Mouse (Mus musculus): Measurements from ENCODE around the gene Rgs19. TPM values are rescaled to one million over a fixed set of nuclear protein-coding genes. Genes with fewer than 3 reads are reported as not detected.
A peak's percentile ranks its signal among the peaks of the same experiment; 100 is the strongest.

Rgs19 gene
- polyA plus RNA-seq, 1 experiment from 2014 or later: 32.7 TPM

DNA sequence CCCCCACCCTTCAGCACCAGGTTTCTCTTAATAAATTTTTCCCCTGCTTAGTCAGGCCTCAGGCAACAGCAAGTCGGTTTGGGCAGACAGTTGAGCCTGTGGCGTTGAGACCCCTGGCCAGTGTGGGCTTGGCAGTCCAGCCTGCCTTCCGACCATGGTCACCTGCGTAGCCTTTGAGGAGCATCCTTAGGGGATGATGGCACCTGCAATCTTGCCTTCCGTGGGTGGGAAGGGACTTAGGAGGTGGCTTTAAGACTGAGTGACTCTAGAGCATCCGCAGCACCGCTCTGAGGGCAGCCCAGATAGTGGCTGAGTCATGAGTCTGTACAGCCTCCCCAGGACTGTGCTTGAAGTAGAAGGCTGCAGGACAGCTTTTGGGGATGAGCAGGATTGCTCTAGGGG is 13.1 kb downstream of the Rgs19 start:
- ATAC-seq: no peak
- H3K27ac ChIP-seq (ENCODE audit: low read length): no peak overlapping the region

DNA sequence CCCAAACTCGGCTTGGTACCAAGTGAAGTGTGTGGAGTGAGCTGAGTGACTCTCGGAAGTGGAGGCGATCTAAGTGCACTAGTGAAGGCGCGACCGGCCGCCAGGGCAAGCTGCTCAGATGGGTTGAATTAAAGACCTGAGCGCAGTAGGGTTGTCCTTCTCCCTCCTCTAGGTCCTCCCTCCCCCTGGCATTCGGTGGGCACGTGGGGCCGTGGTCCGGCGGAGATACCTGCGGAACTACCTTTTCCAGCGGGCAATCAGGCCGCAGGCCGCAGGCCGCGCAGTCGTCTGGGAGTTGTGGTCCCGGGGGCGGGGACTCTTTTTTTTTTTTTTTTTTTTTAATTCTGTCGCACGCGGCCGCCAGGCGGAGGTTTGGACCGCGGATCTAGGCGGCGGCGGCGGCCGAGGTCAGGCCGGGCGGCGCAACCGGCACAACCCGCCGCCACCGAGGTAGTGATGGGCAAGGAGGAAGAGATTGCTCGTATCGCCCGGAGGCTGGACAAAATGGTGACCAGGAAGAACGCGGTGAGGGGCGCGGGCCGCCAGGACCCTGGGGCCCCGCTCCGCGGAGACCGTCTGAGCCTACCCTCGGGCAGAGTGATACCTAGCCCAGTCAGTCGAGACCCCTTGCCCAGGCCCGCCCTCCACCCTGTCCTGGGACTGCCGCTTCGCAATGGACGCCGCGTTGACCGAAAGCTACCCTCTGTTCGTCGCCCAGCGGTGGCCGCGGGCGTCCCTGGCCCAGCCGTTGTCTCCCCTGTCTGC is 13.6 kb downstream of the Rgs19 start, which contains the start of gene Tcea2:
TSS of gene Tcea2 (plus strand) at position 360 of the 765 bp plus-strand sequence.
- TF ChIP-seq CTCF (IDR thresholded peaks at IDR 0.05) (peak; percentile 36), EP300 (IDR thresholded peaks at IDR 0.05) (no peak)
- peaks cover 5% of the 10 kb centered on the region; the same call in 1 of the 2 replicates for H3K4me1 ChIP-seq (ENCODE audit: insufficient read depth, low read depth, low read length)
- H3K9me3 ChIP-seq (ENCODE audit: low read length): no peaks in the 10 kb centered on the region
- peak; percentile 82 for DNase-seq (ENCODE audit: low spot score)
- peak within 1 kb of the TSS; percentile 98 for H3K4me2 ChIP-seq (replicated peaks; ENCODE audit: low read depth, low read length)
- WGBS: under 1% methylated on average over 53 of the region's 69 CpGs
- H3K36me3 ChIP-seq (ENCODE audit: insufficient read depth, low read length): no peaks in the 10 kb centered on the region
- no peaks in the 10 kb centered on the region for H3K27me3 ChIP-seq (replicated peaks; ENCODE audit: insufficient read depth, low read length)
- peak within 1 kb of the TSS; percentile 63 for H3K9ac ChIP-seq (replicated peaks; ENCODE audit: low read depth)
- ATAC-seq: peak; percentile 48
- peak within 1 kb of the TSS; percentile 59 for H3K4me3 ChIP-seq (ENCODE audit: low read depth, low read length)
- H3K27ac ChIP-seq (ENCODE audit: low read length): no peak within 1 kb of the TSS

More for the DNA sequence above, 13.1 kb downstream of the Rgs19 start:
- Histone ChIP-seq H3K9me3 (ENCODE audit: low read length) (no peaks in the 10 kb centered on the region), H3K4me3 (ENCODE audit: low read depth, low read length) (peak overlapping the region; percentile 59), H3K9ac (replicated peaks; ENCODE audit: low read depth) (peak overlapping the region; percentile 63), H3K36me3 (ENCODE audit: insufficient read depth, low read length) (no peaks in the 10 kb centered on the region), H3K4me1 (ENCODE audit: insufficient read depth, low read depth, low read length) (no peaks in the 10 kb centered on the region; the same call in 1 of the 2 replicates), H3K4me2 (replicated peaks; ENCODE audit: low read depth, low read length) (peak overlapping the region; percentile 98), H3K27me3 (replicated peaks; ENCODE audit: insufficient read depth, low read length) (no peaks in the 10 kb centered on the region)
- no peak for DNase-seq (ENCODE audit: low spot score)
- WGBS: 14% methylated on average over 7 of the region's 7 CpGs
- no peak for TF ChIP-seq CTCF (IDR thresholded peaks at IDR 0.05)
- no peak for TF ChIP-seq EP300 (IDR thresholded peaks at IDR 0.05)

DNA sequence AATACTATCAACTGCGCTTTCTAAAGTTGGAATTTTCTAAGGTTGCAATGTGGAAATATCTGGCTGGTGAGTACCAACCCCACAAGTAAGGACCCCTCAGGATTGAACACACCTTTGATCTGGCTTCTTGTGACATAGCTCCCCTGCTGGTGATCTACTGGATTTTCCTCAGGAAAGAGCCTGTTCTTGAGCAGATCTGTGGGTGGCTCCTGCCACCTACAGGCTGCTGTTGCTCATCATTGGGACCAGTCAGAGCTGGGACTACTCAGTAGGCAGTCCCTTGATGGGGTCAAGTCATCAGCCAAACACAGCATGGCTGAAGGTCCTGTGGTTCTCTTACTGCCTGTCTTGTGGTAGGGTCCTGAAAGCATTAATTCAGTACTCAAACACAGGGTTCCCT is 15.0 kb downstream of the Rgs19 start:
- Histone ChIP-seq H3K4me1 (ENCODE audit: insufficient read depth, low read depth, low read length) (peaks cover 5% of the 10 kb centered on the region; the same call in 1 of the 2 replicates), H3K4me2 (replicated peaks; ENCODE audit: low read depth, low read length) (no peak overlapping the region), H3K27ac (ENCODE audit: low read length) (no peak overlapping the region), H3K4me3 (ENCODE audit: low read depth, low read length) (no peak overlapping the region), H3K36me3 (ENCODE audit: insufficient read depth, low read length) (no peaks in the 10 kb centered on the region), H3K27me3 (replicated peaks; ENCODE audit: insufficient read depth, low read length) (no peaks in the 10 kb centered on the region), H3K9ac (replicated peaks; ENCODE audit: low read depth) (no peak overlapping the region), H3K9me3 (ENCODE audit: low read length) (no peaks in the 10 kb centered on the region)
- DNase-seq (ENCODE audit: low spot score) (peak; percentile 94), ATAC-seq (peak; percentile 71)
- 43% methylated on average over 1 of the region's 1 CpGs for WGBS
- peak; percentile 99 for TF ChIP-seq CTCF (IDR thresholded peaks at IDR 0.05)
- no peak for TF ChIP-seq EP300 (IDR thresholded peaks at IDR 0.05)

DNA sequence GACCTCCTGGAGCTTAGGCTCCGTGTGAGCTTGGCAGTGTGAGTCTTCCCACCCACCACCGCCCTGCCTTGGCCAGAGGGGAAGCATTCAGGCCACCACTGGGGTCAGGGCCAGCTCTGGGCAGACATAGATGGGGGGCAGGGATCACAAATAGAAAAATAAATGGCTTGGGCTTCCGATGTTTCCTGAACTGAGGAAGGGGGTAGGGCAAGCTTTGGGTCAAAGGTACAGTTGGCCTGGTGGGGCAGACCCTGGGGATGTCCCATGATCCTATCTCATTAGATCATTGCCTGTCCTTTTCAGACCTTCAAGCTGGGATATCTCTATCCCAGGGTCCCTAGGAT is 16.1 kb downstream of the Rgs19 start:
- WGBS: 32% methylated on average over 3 of the region's 3 CpGs
- Histone ChIP-seq H3K27ac (ENCODE audit: low read length) (peak overlapping the region; percentile 75), H3K4me2 (replicated peaks; ENCODE audit: low read depth, low read length) (no peak overlapping the region), H3K9me3 (ENCODE audit: low read length) (no peaks in the 10 kb centered on the region), H3K27me3 (replicated peaks; ENCODE audit: insufficient read depth, low read length) (0 out of 2 replicates have a peak, but pooled peaks cover under 1% of the 10 kb centered on the region), H3K9ac (replicated peaks; ENCODE audit: low read depth) (no peak overlapping the region), H3K4me3 (ENCODE audit: low read depth, low read length) (no peak overlapping the region), H3K4me1 (ENCODE audit: insufficient read depth, low read depth, low read length) (peaks cover 5% of the 10 kb centered on the region; the same call in 1 of the 2 replicates), H3K36me3 (ENCODE audit: insufficient read depth, low read length) (no peaks in the 10 kb centered on the region)
- DNase-seq (ENCODE audit: low spot score): peak; percentile 32
- no peak; the same call in 1 of the 2 replicates for TF ChIP-seq CTCF (IDR thresholded peaks at IDR 0.05)
- peak; percentile 24 for TF ChIP-seq EP300 (IDR thresholded peaks at IDR 0.05)
- peak; percentile 45 for ATAC-seq

DNA sequence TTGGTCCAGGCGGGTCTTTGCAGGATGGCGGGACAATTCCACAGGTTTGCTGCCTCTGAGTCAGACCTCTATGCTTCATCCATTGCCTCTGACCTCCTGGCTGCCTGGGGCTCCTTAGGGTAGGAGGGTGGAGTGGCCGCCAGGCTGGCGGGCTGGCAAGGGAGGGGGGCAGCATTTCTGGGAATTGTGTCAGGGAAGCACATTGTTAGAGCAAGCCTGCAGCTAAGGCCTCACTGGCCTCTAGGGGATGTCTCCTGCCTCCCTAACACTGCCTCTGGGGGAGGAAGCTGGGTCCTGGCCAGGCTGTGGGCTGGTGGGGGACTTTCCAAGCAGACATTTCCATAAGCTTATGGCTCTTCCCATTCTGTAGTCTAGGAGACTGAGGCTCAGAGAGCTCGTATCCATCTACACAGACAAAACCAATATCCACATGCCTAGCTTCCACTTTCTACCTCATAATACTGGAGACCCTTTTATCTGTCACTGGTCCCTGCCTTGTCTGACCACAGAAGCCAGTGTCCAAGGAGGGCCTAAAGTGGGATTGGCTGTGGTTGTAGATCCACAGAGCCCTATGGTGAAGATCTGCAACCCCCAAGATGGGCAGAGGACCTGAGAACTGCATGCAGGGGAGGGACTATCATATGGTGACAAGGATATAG is 16.6 kb downstream of the Rgs19 start:
- WGBS: 58% methylated on average over 5 of the region's 5 CpGs
- DNase-seq (ENCODE audit: low spot score): peak; percentile 64
- Histone ChIP-seq H3K27me3 (replicated peaks; ENCODE audit: insufficient read depth, low read length) (peaks cover 5% of the 10 kb centered on the region; the same call in 1 of the 2 replicates), H3K4me3 (ENCODE audit: low read depth, low read length) (no peak overlapping the region), H3K36me3 (ENCODE audit: insufficient read depth, low read length) (no peaks in the 10 kb centered on the region), H3K27ac (ENCODE audit: low read length) (peak overlapping the region; percentile 76), H3K4me1 (ENCODE audit: insufficient read depth, low read depth, low read length) (peaks cover 5% of the 10 kb centered on the region; the same call in 1 of the 2 replicates), H3K4me2 (replicated peaks; ENCODE audit: low read depth, low read length) (no peak overlapping the region), H3K9ac (replicated peaks; ENCODE audit: low read depth) (no peak overlapping the region), H3K9me3 (ENCODE audit: low read length) (no peaks in the 10 kb centered on the region)
- peak; percentile 60 for ATAC-seq
- peak; percentile 66 for TF ChIP-seq CTCF (IDR thresholded peaks at IDR 0.05)
- peak; percentile 60 for TF ChIP-seq EP300 (IDR thresholded peaks at IDR 0.05)

DNA sequence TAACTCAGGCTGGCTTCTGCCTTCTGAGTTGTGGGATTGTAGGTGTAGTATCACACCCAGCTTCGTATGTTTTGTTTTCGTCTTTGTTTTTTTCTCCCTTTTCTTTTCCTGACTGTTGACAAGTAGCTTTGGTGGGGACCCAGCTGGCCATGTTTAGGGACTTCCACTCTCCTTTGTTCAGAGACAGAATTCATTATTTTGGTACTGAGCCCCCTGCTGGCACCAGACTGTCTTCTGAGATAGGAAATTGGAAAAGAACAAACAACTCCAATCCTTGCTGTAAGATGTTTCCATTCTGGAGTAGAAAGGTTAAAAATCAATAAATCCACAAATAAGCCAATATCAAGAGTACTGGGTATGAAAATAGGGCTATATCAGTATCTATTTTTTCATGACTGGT is 17.4 kb downstream of the Rgs19 start:
- Histone ChIP-seq H3K27me3 (replicated peaks; ENCODE audit: insufficient read depth, low read length) (peaks cover 12% of the 10 kb centered on the region), H3K9me3 (ENCODE audit: low read length) (no peaks in the 10 kb centered on the region), H3K4me2 (replicated peaks; ENCODE audit: low read depth, low read length) (no peak overlapping the region; the same call in 1 of the 2 replicates), H3K36me3 (ENCODE audit: insufficient read depth, low read length) (no peaks in the 10 kb centered on the region), H3K9ac (replicated peaks; ENCODE audit: low read depth) (no peak overlapping the region), H3K27ac (ENCODE audit: low read length) (peak overlapping the region; percentile 76), H3K4me1 (ENCODE audit: insufficient read depth, low read depth, low read length) (peaks cover 5% of the 10 kb centered on the region; the same call in 1 of the 2 replicates), H3K4me3 (ENCODE audit: low read depth, low read length) (no peak overlapping the region)
- 40% methylated on average over 2 of the region's 2 CpGs for WGBS
- DNase-seq (ENCODE audit: low spot score): peak; percentile 26
- TF ChIP-seq CTCF (IDR thresholded peaks at IDR 0.05): peak; percentile 51
- no peak for TF ChIP-seq EP300 (IDR thresholded peaks at IDR 0.05)
- no peak for ATAC-seq

Measured in lung, postnatal 0 days (tissue).